Mouse (Mus musculus) MEL-GATA-1-ER (cell line): Measurements from ENCODE around the gene Nr2c2ap.
A peak's percentile ranks its signal among the peaks of the same experiment; 100 is the strongest.

Experiments used
- DNase-seq: peaks from one replicate; pipeline ENCODE4 v3.0.0-alpha.2; 2012; ENCODE audit warnings: low read depth; ENCODE audit errors: extremely low read depth

The Nr2c2ap gene

DNA sequence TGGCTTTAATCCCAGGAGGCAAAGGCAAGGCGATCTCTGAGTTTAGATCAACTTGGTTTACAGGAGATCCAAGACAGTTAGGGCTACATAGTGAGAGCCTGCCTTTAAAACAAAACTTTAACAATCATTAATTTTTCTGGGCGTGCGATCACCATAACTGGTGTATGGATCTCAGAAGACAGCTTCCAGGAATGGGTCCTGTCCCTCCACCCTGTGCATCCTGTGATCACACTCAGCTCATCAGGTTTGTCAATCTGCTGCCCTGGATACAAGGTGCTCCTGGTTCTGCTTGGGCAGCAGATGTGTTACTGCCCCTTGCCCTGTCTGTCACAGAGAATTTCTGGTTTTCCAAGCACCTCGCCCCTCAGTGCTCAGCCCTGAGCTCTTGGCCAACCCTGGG lies 28.1 kb downstream of the Nr2c2ap start:
- DNase-seq, result no peak

DNA sequence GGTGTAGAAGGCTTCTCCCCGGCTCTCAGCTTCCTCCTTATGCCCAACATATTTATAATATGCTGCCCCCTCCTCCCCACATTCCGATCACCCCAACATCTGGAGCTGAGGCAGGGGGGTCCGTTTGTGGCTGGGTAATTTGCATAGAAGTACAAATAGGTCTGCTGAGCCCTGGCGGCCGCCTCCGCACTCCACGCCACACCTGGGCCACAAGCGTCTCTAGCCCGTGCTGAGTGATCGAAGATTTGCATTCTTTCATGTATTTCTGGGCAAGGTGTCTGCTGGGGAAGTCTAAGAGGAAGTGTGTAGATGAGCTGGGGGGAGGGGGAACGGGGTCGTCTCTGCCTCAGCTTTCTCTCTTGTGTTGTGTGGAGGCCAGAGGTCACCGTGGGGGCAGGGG lies 28.9 kb downstream of the Nr2c2ap start:
- DNase-seq, result no peak

DNA sequence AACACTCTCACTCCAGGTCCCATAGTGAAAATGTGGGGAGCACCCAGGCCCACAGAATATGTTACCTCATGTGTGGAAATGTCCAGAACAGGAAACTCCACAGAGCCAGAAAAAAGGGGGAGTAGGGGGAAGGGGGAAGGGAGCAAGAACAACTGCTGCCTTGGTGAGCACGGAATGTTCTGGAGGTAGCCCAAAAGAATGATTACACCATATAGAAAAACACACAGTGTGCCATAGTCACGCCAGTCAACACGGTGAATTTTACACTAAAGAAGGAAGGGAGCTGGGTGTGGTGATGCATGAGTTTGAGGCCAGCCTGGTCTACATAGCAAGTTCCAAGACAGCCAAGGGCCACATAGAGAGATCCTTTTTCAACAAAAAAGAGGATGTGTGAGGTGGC lies 32.2 kb downstream of the Nr2c2ap start:
- DNase-seq, result no peak

DNA sequence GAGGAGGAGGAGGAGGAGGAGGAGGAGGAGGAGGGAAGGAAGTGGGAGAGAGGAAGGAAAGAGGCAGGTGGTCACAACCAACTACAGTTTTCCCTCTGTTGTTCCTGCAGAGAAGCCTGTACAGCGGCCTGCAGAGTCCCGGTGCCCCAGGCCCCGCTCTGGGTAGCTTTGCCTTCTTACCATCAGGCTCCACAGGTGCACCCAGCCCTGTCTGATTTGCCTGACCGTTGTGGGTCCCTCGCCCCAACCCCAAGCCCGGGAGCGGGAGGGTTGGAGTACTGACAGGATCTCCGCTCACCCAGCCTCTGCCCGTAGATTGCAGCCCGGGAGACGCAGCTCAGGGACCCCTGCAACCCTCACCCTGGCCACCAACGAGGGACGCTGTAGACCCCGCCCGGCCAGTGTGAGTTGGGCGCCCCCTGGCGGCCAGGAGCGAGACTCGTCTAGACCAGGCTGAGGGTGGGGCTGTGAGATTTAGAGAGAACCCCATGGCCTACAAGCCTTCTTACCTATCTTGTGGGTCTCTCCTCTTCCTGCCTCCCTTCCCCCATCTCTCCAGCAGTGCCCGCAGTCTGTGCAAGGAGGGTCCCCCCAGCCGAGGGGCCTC lies 35.5 kb downstream of the Nr2c2ap start:
- DNase-seq, result no peak

DNA sequence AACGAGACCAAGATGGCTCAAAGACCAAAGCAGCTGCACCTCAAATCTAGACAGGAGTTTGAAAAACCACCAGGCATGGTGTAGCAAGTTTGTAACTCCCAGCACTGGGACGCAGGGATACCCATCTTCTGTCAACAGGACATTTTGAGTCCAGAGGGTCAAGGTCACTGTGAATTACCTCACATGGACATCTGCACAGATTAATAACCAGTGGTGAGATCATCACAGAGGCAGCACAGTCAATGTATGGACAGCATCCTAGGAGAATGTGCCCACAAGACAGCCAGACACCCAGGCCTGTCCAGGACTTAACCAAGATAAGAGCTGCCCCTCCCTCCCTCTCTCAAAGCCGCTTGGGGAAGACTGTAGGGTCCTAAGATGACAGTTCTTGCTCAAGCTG lies 39.0 kb downstream of the Nr2c2ap start:
- no peak for DNase-seq

DNA sequence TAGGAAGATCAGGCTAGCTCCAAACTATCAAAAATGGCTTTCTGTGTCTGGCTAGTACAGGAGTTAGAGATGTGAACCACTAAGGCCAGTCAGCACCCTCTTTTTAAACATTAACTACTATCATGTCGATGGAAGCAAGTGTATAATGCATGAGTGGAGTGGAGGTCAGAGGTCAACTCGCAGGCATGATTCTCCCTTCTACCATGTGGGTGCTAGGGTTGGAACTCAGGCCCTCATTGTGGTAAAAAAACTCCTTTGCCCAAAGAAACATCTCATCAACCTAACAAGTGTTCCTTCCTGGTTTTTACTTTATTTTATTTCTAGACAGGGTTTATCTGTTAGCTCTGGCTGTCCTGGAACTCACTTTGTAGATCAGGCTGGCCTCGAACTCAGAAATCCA lies 39.6 kb downstream of the Nr2c2ap start:
- no peak for DNase-seq

DNA sequence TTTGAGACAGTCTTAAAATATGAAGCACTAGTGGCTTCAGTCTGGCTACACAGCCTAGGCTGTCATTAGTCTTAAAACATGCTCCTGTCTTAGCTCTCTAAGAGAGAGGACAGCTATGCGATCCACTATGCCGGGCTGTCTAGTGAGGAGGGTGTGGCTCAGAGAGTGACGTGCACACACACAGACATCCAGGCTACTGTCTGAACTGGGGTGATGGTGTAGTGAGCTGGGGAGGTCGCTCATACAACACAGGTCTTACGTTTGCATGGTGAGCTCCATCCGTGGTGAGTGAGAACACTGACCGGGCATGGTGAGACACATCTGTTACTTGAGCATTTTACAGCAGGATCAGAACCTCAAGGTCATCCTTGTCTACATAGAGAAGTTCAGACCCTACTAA lies 40.1 kb downstream of the Nr2c2ap start:
- DNase-seq, result no peak

DNA sequence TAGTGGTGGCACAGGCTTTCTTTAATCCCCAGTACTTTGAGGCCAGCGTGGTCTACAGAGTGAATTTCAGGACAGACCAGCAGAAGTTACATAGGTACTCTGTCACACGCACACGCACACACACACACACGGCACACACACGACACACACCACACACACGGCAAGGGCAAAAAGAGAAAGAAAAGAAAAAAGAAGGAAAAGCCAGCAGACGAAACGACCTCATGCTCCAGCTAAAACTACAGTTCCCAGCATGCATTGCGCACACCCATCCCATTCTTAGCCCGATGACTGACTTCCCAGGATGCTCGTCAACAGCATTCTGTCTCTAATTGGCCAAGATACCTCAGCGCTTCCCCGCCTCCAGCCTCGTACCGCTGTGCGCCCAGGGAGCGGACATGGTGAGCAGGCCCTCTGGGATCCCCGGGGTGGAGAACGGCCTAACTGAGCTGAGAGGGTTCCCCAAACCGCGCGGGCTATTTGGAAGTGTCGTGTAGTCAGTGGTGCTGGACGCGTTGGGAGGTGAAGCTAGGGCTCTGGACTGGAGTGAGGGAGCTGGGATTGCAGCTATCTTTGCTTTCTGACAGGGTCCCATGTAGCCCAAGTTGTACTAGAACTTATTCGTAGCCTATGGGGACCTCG lies 41.0 kb downstream of the Nr2c2ap start, which contains the start of gene Tmem161a:
Gene Tmem161a, plus strand, starts transcription at position 314 of the 639 bp plus-strand sequence.
- peak; percentile 94 for DNase-seq

DNA sequence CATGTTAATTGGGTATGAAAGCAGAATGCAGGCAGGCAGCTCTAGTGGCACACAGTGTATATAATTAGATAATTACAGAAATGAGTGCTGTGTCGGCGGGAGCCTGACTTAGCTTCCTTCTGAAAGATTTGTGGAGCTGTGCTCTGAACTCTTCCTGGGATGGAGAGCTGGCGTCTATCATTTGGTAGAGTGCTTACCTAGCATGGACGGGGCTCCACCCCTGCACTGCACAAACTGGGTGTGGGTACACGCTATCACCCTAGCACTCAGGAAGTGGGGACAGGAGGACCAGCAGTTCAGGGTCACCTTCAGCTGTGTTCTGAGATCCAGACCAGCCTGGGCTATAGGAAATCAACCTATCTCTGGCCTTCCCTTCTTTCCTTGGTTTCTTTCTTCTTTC lies 42.2 kb downstream of the Nr2c2ap start:
- DNase-seq, result no peak

DNA sequence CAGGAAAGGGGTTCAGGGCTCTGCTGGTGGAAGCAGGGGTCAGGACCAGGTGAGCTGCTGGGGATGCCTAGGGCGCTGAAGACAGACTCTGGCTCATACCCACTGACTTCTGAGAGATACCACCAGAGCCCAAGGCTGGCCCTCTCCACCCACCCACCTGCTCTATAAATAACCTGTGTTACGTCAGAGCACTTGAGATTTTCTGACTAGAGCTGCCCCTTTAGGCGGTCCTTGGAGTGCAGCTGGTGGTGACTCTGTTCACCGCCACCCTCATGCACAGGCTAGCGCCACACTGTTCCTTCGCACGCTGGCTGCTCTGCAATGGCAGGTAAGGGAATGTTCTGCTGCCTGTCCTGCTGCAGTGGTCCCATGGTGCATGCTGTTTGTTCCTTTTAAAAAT lies 42.9 kb downstream of the Nr2c2ap start:
- no peak for DNase-seq

DNA sequence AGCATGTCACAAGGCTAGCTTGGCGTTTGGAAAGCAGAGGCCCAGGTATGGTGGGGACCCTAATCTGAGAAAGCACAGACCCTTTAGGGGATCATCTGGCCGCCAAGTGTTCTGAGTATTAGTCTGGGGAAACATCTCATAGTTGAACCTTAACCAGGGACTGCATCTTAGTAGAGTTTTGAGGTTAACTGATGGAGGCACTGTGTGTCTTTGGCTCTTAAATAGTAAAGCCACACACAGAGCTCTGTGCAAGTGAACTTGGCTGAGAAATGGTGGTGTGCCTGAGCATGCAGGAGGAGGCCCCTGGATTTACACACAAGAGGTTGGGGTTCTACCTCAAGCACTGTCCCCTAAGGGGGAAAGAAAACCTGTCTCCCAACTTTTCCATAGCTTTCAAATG lies 47.1 kb downstream of the Nr2c2ap start:
- no peak for DNase-seq

DNA sequence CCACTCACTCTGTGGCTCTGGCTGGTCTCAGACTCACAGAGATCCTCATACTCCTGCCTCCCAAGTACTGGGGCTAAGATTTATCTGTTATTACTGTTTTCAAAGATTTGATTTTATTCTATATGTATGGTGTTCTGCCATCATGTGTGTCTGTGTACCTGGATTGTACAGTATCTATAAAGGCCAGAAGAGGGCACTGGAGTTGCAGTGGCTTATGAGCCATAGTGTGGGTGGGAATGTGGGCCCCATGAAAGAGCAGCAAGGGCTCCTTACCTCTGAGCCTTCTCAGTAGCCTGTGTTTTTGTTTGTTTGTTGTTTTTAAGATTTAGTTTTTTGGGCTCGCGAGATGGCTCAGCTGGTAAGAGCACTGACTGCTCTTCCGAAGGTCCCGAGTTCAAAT lies 47.9 kb downstream of the Nr2c2ap start:
- no peak for DNase-seq

DNA sequence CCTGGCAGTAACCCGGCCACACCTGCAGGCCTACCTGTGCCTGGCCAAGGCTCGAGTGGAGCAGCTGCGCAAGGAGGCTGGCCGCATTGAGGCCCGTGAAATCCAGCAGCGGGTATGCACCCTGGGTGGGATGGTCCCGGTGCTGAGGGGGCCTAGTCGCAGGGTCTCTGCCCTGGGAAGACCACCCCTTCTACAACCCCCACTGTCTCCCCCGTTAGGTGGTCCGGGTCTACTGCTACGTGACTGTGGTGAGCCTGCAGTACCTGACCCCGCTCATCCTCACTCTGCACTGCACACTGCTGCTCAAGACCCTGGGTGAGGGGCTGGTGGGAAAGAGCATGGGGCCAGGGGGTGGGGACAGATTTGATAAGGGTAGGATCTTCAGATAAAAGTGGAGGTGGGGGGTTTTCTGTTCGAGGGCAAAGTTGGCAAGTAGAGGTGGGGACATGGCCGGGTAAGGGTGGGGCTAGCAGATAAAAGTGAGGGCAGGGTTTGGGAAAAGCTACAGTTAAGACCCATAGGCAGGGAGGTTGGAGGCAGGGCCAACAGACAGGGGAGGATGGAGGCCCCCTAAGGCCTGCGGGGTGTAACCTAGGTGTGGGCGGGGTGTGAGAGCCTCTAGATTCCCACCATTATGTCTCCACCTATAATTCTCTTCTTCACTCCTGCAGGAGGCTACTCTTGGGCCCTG lies 50.2 kb downstream of the Nr2c2ap start:
- no peak for DNase-seq

DNA sequence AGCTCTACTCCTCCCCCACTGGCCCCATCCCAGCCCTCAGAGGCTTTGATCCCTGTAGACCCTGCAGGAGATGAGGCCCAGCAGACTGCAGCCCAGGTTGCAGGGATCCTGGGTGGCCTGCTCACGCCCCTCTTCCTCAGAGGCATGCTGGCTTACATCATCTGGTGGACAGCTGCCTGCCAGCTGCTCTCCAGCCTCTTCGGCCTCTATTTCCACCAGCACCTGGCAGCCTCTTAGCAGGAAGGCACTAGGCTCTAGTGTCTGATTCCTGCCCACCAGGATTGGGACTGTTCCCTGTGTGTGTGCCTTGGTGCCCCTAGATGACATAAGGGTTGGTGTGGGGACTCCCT lies 50.7 kb downstream of the Nr2c2ap start:
- DNase-seq, result no peak

DNA sequence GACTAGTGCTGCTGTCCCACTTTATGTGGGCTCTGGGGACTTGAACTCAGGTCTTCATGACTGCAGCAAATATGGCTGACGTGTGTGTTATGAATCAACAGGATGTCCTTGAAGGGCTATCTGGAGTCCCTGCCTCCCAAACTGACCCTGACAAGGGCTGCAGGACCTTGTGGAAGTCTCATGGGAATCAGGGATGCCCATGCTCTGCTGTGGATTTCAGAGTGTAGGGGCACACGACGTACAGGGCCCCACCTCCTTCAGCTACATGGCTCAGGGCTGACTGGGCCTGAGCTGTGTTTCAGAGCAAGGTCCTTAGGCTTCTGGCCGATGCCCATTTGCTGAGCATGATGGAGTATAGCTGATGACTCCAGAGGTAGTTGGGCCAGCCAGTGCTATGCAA lies 52.1 kb downstream of the Nr2c2ap start:
- no peak for DNase-seq
